Mouse (Mus musculus): Measurements from ENCODE around the gene Npcd. TPM values are rescaled to one million over a fixed set of nuclear protein-coding genes. Genes with fewer than 3 reads are reported as not detected.

The Npcd gene
- total and polyA plus RNA-seq, 2 experiments: not detected

GRCm38 (mm10) chr15:79878725-79879136 is 44.7 kb upstream of the Npcd start:
- peak overlapping the region; percentile 45; the same call in 1 of the 2 replicates for H3K27ac ChIP-seq (replicated peaks; ENCODE audit: insufficient read depth, low read depth, low read length)
- no peaks in the 10 kb centered on the region for H3K27me3 ChIP-seq (ENCODE audit: control insufficient read depth, insufficient read depth, low read length)
- no peaks in the 10 kb centered on the region for H3K4me1 ChIP-seq (ENCODE audit: control insufficient read depth, insufficient read depth, low read length)
- WGBS: 63% methylated on average over 6 of the region's 6 CpGs
- no peaks in the 10 kb centered on the region for H3K36me3 ChIP-seq (ENCODE audit: control insufficient read depth, insufficient read depth, low read length)
- TF ChIP-seq CTCF (IDR thresholded peaks at IDR 0.05; ENCODE audit: low read depth, low read length) (no peak), POLR2A (IDR thresholded peaks at IDR 0.05; ENCODE audit: extremely low read depth, insufficient read depth, low read length) (no peak)
- H3K4me3 ChIP-seq (ENCODE audit: insufficient read depth, low read depth, low read length): no peak overlapping the region
- DNase-seq (ENCODE audit: extremely low read depth, low read depth, low spot score): no peak
- H3K79me2 ChIP-seq (ENCODE audit: control insufficient read depth, insufficient read depth, low read length): no peaks in the 10 kb centered on the region
- H3K9ac ChIP-seq (ENCODE audit: low read depth, low read length): no peak overlapping the region

GRCm38 (mm10) chr15:79875261-79875995 is 41.4 kb upstream of the Npcd start:
- Histone ChIP-seq H3K36me3 (ENCODE audit: control insufficient read depth, insufficient read depth, low read length) (no peaks in the 10 kb centered on the region), H3K27ac (replicated peaks; ENCODE audit: insufficient read depth, low read depth, low read length) (no peak overlapping the region), H3K79me2 (ENCODE audit: control insufficient read depth, insufficient read depth, low read length) (no peaks in the 10 kb centered on the region), H3K27me3 (ENCODE audit: control insufficient read depth, insufficient read depth, low read length) (no peaks in the 10 kb centered on the region), H3K9ac (ENCODE audit: low read depth, low read length) (no peak overlapping the region), H3K4me3 (ENCODE audit: insufficient read depth, low read depth, low read length) (no peak overlapping the region), H3K4me1 (ENCODE audit: control insufficient read depth, insufficient read depth, low read length) (no peaks in the 10 kb centered on the region)
- TF ChIP-seq POLR2A (IDR thresholded peaks at IDR 0.05; ENCODE audit: extremely low read depth, insufficient read depth, low read length) (no peak), CTCF (IDR thresholded peaks at IDR 0.05; ENCODE audit: low read depth, low read length) (no peak)
- WGBS: 88% methylated on average over 18 of the region's 18 CpGs
- DNase-seq (ENCODE audit: extremely low read depth, low read depth, low spot score): no peak

GRCm38 (mm10) chr15:79873995-79874394 is 40.0 kb upstream of the Npcd start:
- H3K27me3 ChIP-seq (ENCODE audit: control insufficient read depth, insufficient read depth, low read length): no peaks in the 10 kb centered on the region
- no peak overlapping the region for H3K4me3 ChIP-seq (ENCODE audit: insufficient read depth, low read depth, low read length)
- H3K27ac ChIP-seq (replicated peaks; ENCODE audit: insufficient read depth, low read depth, low read length): no peak overlapping the region
- no peak overlapping the region for H3K9ac ChIP-seq (ENCODE audit: low read depth, low read length)
- H3K4me1 ChIP-seq (ENCODE audit: control insufficient read depth, insufficient read depth, low read length): no peaks in the 10 kb centered on the region
- no peaks in the 10 kb centered on the region for H3K36me3 ChIP-seq (ENCODE audit: control insufficient read depth, insufficient read depth, low read length)
- TF ChIP-seq CTCF (IDR thresholded peaks at IDR 0.05; ENCODE audit: low read depth, low read length) (no peak), POLR2A (IDR thresholded peaks at IDR 0.05; ENCODE audit: extremely low read depth, insufficient read depth, low read length) (no peak)
- WGBS: 62% methylated on average over 2 of the region's 2 CpGs
- DNase-seq (ENCODE audit: extremely low read depth, low read depth, low spot score): no peak
- H3K79me2 ChIP-seq (ENCODE audit: control insufficient read depth, insufficient read depth, low read length): no peaks in the 10 kb centered on the region

GRCm38 (mm10) chr15:79873545-79873944 is 39.5 kb upstream of the Npcd start:
- TF ChIP-seq POLR2A (IDR thresholded peaks at IDR 0.05; ENCODE audit: extremely low read depth, insufficient read depth, low read length): no peak
- no peak for TF ChIP-seq CTCF (IDR thresholded peaks at IDR 0.05; ENCODE audit: low read depth, low read length)
- Histone ChIP-seq H3K27me3 (ENCODE audit: control insufficient read depth, insufficient read depth, low read length) (no peaks in the 10 kb centered on the region), H3K36me3 (ENCODE audit: control insufficient read depth, insufficient read depth, low read length) (no peaks in the 10 kb centered on the region), H3K79me2 (ENCODE audit: control insufficient read depth, insufficient read depth, low read length) (no peaks in the 10 kb centered on the region), H3K27ac (replicated peaks; ENCODE audit: insufficient read depth, low read depth, low read length) (no peak overlapping the region), H3K4me3 (ENCODE audit: insufficient read depth, low read depth, low read length) (no peak overlapping the region), H3K4me1 (ENCODE audit: control insufficient read depth, insufficient read depth, low read length) (no peaks in the 10 kb centered on the region), H3K9ac (ENCODE audit: low read depth, low read length) (no peak overlapping the region)
- DNase-seq (ENCODE audit: extremely low read depth, low read depth, low spot score): no peak
- WGBS: 94% methylated on average over 8 of the region's 8 CpGs

- H3K4me1 ChIP-seq (ENCODE audit: control insufficient read depth, insufficient read depth, low read length): no peaks in the 10 kb centered on the region
- DNase-seq (ENCODE audit: extremely low read depth, low read depth, low spot score): no peak
- 81% methylated on average over 3 of the region's 3 CpGs for WGBS
- no peaks in the 10 kb centered on the region for H3K79me2 ChIP-seq (ENCODE audit: control insufficient read depth, insufficient read depth, low read length)
- H3K9ac ChIP-seq (ENCODE audit: low read depth, low read length): no peak overlapping the region
- H3K4me3 ChIP-seq (ENCODE audit: insufficient read depth, low read depth, low read length): no peak overlapping the region
- no peak overlapping the region for H3K27ac ChIP-seq (replicated peaks; ENCODE audit: insufficient read depth, low read depth, low read length)
- H3K27me3 ChIP-seq (ENCODE audit: control insufficient read depth, insufficient read depth, low read length): no peaks in the 10 kb centered on the region
- no peaks in the 10 kb centered on the region for H3K36me3 ChIP-seq (ENCODE audit: control insufficient read depth, insufficient read depth, low read length)
- no peak for TF ChIP-seq CTCF (IDR thresholded peaks at IDR 0.05; ENCODE audit: low read depth, low read length)
- no peak for TF ChIP-seq POLR2A (IDR thresholded peaks at IDR 0.05; ENCODE audit: extremely low read depth, insufficient read depth, low read length)
These were observed 33.4 kb upstream of the Npcd start for GRCm38 (mm10) chr15:79867260-79868002.

GRCm38 (mm10) chr15:79859821-79860220 is 25.8 kb upstream of the Npcd start:
- Histone ChIP-seq H3K4me3 (ENCODE audit: insufficient read depth, low read depth, low read length) (no peak overlapping the region), H3K9ac (ENCODE audit: low read depth, low read length) (no peak overlapping the region), H3K79me2 (ENCODE audit: control insufficient read depth, insufficient read depth, low read length) (no peaks in the 10 kb centered on the region), H3K4me1 (ENCODE audit: control insufficient read depth, insufficient read depth, low read length) (no peaks in the 10 kb centered on the region), H3K36me3 (ENCODE audit: control insufficient read depth, insufficient read depth, low read length) (no peaks in the 10 kb centered on the region), H3K27me3 (ENCODE audit: control insufficient read depth, insufficient read depth, low read length) (no peaks in the 10 kb centered on the region), H3K27ac (replicated peaks; ENCODE audit: insufficient read depth, low read depth, low read length) (no peak overlapping the region)
- TF ChIP-seq POLR2A (IDR thresholded peaks at IDR 0.05; ENCODE audit: extremely low read depth, insufficient read depth, low read length) (no peak), CTCF (IDR thresholded peaks at IDR 0.05; ENCODE audit: low read depth, low read length) (no peak)
- DNase-seq (ENCODE audit: extremely low read depth, low read depth, low spot score): no peak
- 86% methylated on average over 9 of the region's 9 CpGs for WGBS
